Mouse (Mus musculus): ENCODE data around the gene Riok1.
A peak's percentile ranks its signal among the peaks of the same experiment; 100 is the strongest.

The Riok1 gene

DNA sequence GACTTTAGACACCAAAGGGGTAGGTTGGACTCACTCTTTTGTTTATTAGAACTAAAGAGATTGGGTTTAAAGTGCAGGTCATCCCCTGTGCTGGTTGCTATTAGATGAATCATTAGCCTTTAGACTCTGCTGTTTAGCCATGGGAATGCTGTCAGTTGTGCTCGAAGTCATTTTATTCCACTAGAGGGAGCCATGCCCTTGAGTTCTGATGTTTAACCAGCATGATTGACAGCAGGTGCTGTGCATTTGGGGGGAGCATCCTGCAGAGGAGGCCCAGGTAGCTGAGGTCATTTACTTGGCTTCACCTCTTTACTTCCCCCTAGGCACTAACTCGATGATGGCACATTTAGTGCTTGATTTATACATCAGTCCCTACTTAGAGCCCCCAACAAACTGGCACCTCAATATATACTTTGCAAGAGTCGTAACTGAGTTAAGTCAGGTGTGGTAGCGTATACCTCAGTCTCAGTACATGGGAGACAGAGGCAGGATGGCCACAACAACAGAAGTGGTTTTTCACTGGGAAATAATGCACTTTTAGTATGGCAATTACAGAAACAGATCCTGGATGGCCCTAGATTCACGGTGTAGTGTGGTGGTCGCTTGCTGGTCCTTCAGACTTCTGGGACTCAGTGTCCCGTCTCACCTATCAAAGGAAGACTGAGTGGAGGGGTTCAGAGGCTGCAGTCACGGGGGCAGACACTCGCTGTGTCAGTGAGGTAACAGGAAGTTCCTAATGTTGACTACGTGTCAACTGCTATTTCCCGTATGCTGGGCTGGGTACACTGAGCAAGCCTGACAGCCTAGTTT, 28.3 kb downstream of the Riok1 start:
- peak; percentile 84 for DNase-seq (ENCODE audit: low spot score)

DNA sequence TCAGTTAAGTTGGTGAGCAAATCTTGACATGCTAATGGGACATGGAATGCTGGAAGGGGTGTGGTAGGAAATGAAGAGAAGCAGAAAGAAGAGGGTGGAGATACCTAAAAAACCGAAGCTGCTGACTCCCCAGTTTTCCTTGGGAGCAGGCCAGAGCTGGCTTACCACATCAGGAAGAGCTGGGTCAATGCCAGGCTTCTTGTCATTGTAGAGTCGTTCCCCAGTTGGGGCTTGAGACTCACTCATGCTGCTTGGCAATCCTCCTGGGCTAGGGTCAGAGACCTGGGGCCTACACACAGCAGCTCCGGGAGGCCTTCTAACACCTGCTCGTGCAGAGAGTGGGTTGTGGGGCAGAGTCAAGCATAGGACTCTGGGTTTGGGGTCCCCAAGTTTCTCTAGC, 34.1 kb downstream of the Riok1 start:
- DNase-seq (ENCODE audit: low spot score), result no peak

DNA sequence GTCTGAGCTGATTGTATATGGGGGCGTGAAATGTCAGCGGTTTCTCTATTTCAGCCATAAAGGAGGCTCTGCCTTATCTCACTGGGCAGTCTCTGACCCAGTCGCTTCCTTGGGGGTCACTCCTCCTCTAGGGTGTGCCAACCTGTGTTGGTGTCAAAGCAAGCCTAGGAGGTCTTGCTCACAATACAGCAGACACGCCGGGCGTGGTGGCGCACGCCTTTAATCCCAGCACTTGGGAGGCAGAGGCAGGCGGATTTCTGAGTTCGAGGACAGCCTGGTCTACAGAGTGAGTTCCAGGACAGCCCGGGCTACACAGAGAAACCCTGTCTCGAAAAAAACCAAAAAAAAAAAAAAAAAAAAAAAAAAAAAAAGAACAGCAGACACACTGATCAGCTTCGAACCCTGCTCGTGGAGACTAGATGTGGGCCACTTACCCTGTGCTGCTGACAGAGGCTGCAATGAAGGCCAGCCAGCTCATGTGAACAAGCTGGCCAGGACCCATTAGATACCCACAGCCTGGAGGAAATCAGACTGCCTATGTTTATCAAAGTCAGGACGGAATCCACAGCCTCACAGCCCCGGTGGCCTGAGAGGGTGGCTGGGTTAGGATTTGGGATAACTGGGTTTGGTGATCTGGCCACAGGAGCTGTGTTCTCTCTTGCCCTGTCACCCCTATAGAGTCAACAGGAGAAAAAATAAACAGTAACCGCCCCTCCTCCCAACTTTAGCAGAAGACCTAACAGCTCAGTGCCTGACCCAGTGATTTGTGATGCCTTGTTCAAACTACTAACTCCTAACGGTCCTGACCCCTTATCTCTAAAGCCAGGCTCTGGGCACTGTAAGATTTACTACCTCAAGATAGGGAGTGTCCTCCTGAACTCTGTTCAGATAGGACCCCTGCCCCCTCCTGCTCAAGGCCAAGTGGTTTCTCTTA, 36.8 kb downstream of the Riok1 start:
- peak; percentile 31 for DNase-seq (ENCODE audit: low spot score)

DNA sequence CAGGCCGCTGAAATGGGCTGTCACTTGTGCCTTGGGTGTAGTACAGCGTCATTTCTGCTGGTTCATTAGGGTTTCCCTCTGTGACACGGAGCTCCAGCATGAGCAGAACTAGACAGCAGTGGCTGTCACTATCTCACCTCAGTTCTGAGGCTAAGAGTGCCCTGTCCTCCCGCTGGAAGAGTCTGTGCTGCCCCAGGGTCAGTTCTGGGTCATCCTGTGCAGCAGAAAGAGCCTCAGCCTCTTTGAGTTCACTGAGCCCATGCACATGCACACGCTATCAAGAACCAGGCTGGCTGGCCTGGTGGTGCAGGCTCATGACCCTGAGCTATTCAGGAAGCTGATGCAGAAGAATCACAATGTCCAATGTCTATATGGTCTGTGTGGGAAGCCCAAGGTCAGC, 37.6 kb downstream of the Riok1 start:
- no peak for DNase-seq (ENCODE audit: low spot score)

DNA sequence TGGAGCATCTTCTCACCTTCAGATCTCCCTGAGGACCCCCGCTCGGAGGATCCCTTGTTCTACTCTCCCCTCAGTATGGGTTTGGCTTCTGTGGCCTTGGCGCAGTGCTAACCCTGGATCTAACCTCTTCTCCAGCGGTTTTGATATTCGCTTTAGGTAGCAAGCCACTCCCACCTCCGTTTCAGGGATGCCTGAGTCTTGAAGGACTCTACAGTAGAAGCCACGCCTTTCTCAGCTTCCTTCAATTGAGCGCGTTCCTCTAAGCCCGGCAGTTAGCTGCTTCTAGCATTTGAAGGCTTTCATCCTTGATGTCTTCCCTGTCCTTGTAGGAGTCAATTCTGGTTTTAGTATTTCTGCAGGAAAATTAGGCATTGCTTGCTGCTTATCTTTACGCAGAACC, 40.3 kb downstream of the Riok1 start:
- DNase-seq (ENCODE audit: low spot score), result peak; percentile 65

DNA sequence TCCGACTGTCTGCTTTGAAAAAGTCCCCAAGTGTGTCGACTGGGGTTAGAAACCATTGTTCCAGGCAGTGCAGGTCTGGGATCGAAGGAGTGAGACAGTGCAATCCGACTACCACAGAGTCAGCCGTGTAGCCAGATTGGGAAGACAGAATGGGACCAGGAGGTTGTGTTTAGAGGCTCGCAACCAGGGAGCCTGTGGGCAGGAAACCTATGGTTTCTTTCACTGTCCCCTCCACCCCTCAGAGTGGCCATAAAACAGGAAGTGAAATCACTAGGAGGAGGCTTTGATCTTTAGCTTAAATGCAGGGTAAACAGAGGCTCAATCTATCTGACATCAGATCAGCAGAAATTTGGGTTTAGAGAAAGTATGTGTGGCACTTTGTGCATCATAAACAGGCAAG, 42.0 kb downstream of the Riok1 start:
- DNase-seq (ENCODE audit: low spot score), result no peak

DNA sequence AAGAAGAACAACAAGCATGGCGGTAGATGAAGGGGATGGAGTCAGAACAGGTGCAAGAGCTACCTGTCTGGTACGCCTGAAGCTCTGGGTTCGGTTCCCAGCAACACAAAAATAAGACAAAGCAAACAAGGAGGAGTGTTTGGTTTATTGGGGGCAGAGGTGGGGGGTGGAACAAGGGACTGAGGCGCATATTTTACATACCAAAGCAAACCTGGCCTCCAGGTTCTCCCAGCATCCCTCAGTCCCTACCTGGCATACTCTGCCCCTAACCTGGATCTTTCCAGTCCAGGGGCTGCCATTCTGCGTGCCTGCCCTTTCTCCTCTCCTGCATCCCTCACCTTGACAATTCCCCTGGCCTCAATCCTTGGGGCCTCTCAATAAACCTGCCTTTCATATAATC, 42.6 kb downstream of the Riok1 start:
- no peak for DNase-seq (ENCODE audit: low spot score)

DNA sequence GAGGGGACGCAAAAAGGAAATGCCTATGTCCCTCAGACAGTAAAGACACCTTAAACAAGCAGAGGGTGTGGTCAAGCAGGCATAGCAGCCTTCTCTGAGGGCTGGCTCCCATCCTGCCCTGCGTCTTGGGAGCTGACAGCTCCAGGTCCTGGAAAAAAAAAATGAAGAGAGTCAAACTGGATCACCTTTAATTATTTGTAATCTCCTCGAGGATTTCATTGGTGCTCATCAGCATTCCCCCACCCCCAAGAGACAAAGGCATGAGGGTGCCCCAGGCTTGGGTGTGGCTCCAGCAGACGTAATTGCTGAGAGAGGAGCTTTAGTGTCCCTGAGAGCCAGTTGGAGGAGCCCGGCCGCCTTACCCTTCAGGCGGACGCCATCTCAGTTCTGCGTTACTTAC, 43.2 kb downstream of the Riok1 start:
- DNase-seq (ENCODE audit: low spot score), result no peak

DNA sequence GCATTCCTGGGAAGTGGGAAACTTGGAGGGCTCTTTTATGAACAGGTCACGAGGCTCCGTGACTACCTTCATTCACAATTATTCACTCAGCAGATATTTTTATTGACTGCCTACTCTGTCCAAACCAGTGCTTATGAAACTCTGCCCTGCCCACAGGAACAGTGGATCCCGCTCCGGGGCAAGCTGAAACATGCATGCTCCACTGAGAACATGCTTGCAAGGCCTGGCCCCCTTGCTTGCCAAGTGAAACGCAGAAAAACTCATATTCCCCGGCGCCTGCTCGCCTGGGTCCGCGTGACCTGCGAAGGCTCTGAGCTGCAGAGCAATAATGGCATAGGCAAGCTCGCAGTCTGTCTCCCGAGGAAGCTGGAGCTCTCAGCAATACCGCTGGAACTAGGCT, 43.9 kb downstream of the Riok1 start:
- no peak for DNase-seq (ENCODE audit: low spot score)

DNA sequence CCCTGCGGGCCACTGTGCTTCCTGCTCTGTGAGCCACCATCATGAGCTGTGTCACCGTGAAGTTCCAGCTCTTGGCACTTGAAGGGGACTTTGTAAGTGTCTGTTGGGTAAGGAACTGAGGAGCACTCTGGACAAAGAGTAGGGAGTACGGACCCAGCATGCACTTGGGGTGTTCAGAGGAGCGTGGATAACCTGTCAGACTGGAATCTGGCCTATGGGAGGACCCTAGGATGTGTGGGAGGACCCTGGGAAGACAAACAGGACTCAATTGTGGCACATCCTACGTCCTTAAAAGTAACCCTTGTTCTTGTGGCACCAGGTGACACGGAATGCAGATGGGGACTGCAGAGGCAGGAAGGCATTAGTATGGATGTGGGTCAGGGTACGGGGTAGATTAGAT, 44.4 kb downstream of the Riok1 start:
- no peak for DNase-seq (ENCODE audit: low spot score)

DNA sequence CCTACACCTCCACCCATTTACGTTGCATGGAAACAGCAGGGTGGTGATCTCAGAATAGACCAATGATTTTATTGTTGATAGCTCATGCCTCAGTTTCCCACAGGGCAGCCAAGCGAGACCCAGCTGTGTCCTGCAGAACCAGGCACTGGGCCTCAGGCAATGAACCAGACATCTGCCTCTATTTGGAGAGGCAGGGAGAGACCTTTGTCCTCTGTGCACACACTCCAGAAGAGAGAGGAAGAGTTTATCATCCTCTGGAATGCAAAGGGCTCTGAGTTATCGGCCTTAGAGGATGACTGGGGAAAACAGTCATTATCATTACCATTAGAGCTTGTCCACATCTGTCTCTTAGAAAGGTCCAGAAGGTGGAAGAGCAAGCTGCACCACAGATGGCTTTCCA, 49.9 kb downstream of the Riok1 start:
- DNase-seq (ENCODE audit: low spot score), result no peak

DNA sequence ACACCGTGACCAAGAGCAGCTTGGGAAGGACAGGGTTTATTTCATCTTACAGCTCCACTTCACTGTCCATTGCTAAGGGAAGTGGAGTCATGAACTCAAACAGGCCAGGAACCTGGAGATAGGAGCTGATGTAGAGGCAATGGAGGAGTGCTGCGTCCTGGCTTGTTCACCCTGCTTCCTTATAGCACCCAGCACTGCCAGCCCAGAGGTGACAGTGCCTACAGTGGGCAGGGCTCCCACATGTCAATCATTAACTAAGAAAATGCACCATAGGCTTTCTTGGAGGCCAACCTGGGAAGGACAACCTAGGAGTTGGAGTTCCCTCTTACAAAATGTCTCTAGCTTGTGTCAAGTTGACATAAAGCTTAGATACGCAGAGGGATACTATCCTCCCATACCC, 51.2 kb downstream of the Riok1 start:
- DNase-seq (ENCODE audit: low spot score), result no peak

DNA sequence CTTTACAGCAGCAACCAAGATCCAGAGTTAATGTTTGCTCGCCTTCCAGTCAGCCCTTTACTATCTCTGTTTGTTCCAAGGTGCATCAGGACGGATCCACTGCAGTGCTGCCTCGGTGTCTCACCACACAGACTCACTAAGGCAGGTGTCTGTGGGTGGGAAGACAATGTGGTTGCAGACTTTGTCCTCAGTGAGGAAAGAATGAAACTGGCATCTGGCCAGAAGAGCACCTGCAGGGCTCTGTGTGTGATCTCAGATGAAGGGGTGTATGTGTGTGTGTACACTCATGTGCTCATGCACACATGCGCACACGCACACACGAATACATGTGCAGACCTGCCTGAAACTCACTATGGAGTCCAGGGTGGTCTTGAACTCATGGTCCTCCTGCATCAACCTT, 52.7 kb downstream of the Riok1 start:
- DNase-seq (ENCODE audit: low spot score), result no peak

DNA sequence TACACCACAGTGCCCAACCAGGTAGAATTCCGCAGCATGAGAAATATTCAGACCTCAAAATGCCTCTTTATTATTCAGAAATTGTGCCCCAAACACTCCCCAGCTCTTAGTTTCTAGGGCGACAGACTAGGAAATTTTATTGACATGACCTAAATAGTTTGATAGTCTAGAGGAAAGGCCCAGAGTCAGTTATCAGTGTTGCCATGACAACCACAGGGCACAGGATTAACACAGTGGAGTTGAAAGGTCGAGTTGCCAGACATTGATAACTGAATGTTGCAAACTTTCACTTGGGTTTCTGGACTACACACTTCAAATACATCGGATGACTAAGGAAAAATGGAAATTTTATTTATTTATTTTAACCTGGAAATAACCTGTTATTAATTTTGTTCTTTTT, 53.1 kb downstream of the Riok1 start:
- DNase-seq (ENCODE audit: low spot score), result peak; percentile 49

DNA sequence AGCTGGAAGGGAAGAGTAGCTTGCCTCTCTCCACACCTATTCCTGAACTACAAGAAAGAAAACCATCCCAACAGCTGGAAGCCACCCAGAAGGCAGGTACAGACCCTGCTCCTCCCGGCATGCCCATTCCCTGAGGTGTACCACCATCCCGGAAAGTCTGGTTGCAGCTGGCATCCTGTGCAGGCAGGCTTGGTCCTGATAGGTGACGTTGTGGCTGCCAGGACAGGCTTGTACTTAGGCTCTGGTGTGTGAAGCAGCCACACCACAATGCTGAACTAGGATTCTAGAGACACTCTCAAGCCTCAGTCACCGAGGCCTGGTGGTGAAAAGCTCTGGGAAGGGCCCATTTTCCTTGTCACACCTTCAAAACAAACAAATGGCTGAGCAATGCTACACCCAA, 59.4 kb downstream of the Riok1 start:
- DNase-seq (ENCODE audit: low spot score), result no peak

DNA sequence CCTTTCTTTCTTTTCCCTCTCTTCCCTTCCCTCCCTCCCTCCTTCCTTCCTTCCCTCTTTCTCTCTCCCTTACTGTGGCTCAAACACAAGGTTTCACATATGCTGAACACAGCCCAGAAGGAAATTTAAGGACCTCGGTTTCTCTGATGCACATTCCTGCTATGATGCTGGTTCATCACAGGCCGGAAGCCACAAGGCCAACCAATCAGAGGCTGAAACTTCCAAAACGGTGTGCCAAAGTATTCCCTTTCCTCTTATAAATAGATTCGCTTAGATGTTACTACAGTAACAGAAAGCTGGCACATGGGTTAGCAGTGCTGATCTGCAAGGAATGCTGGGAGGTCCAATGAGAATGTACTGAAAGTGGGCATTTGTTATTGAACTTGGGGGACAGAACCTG, 66.6 kb downstream of the Riok1 start:
- DNase-seq (ENCODE audit: low spot score), result no peak

DNA sequence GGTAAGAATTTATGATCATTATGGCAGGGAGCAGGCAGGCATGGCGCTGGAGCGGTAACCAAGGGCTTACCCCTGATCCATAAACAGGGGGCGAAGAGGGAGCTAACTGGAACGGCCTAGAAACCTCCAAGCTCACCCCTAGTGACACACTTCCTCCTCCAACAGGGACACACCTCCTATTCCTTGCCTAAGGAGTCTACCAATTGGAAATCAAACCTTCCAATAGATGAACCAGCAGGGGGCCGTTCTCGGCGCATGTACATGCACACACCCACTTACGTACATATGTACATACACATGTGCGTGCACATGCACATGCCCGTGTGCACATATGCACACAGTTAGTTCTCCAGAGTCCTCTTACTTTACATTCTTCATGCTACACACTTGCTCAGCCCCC, 67.7 kb downstream of the Riok1 start:
- no peak for DNase-seq (ENCODE audit: low spot score)

DNA sequence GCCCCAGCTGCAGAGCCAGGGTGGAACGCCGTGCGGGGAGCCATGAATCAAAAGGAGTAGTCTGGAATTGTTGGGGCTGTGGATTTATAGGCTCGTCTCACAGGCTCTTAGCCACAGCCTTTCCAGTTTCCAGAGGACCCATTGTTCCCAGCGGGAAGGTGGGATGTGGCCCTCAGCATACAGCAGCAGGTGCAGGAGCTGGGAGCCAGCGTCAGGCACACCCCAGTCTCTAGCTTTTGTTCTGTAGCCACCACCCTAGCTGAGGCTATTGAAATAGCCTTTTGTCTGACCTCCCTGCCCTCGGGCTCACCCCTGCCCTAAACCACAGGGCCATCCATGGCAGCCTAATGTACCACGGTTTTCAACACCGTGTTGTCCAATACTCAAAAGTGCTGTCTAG, 72.3 kb downstream of the Riok1 start:
- DNase-seq (ENCODE audit: low spot score), result no peak
